Comparison of ENCODE assay signal across 13 mouse cellular contexts in the genomic region with DNA sequence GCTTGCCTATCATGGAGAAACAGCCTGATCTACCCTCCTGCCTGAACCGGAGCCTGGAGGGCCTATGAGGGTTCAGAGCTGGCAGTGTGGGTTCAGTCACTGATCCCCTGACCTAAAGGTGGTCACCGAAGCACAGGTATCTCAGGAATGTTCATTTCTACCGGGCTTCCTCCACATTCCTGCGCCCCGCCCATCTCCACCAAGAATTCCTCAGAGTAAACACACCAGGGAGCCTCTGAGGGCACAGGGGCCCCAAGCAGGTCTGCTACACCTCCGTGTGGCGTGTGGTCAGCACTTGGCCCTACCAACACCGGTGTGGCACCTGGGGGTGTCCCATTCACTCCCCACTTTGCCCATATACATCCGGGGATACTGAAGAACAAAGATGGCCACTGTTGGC. TPM values are rescaled to one million over a fixed set of nuclear protein-coding genes. Genes with fewer than 3 reads are reported as not detected.
DNase-seq lines count a peak whose midpoint lies in the region; ATAC-seq and TF ChIP-seq lines count a peak whose summit lies in the region.
"Had no signal": no experiment of that assay in that cellular context is flagged by ENCODE, and none has a peak within 500 bp of the region (broad histone marks: within the 10 kb centered on the region; RNA-seq: fewer than 3 reads in every experiment).

No protein-coding gene starts in this region.

- TF ChIP-seq CTCF in stomach, postnatal 0 days (IDR thresholded peaks at IDR 0.05; ENCODE audit: low read depth): no peak

- H3K9me3 ChIP-seq in midbrain, embryonic 10.5 days (replicated peaks): no peaks in the 10 kb centered on the region
- H3K9me3 ChIP-seq in midbrain, embryonic 15.5 days: no peaks in the 10 kb centered on the region
- no peaks in the 10 kb centered on the region for H3K9me3 ChIP-seq in intestine, embryonic 16.5 days (ENCODE audit: control insufficient read depth, low read length)
- H3K9me3 ChIP-seq in stomach, postnatal 0 days (ENCODE audit: control insufficient read depth, low read length): no peaks in the 10 kb centered on the region

- TF ChIP-seq EP300 in stomach, postnatal 0 days (optimal IDR thresholded peaks at IDR 0.05): no peak

- H3K4me2 ChIP-seq in midbrain, embryonic 15.5 days: no peak overlapping the region
- H3K4me2 ChIP-seq in intestine, embryonic 16.5 days (ENCODE audit: low read depth, low read length): 0 out of 2 replicates have a peak overlapping the region, but pooled peaks have one; percentile 19
- H3K4me2 ChIP-seq in stomach, postnatal 0 days (replicated peaks; ENCODE audit: low read depth): 0 out of 2 replicates have a peak overlapping the region, but pooled peaks have one; percentile 2

- no peak for ATAC-seq in midbrain, embryonic 15.5 days (replicated peaks)
- peak; percentile 26 for ATAC-seq in intestine, embryonic 16.5 days
- no peak for ATAC-seq in stomach, postnatal 0 days (ENCODE audit: low FRiP score, low TSS enrichment)
- ATAC-seq in CD4-positive, CD25-positive, alpha-beta regulatory T cell, adult 4 months: no peak
- no peak for ATAC-seq in erythroid progenitor cell, adult 5-6 weeks (replicated peaks; ENCODE audit: low FRiP score, poor library complexity, severe bottlenecking)
- ATAC-seq: activated CD4-positive, CD25-positive, alpha-beta regulatory T cell, adult 4 months; hindbrain, postnatal 0 days; liver, postnatal 0 days had no signal

- H3K4me1 ChIP-seq in midbrain, embryonic 10.5 days: peaks cover 64% of the 10 kb centered on the region
- H3K4me1 ChIP-seq in midbrain, embryonic 15.5 days: peaks cover 8% of the 10 kb centered on the region; the same call in 1 of the 2 replicates
- H3K4me1 ChIP-seq in intestine, embryonic 16.5 days (ENCODE audit: control insufficient read depth, insufficient read depth, low read length): peaks cover 75% of the 10 kb centered on the region
- peaks cover 20% of the 10 kb centered on the region for H3K4me1 ChIP-seq in stomach, postnatal 0 days (replicated peaks; ENCODE audit: control insufficient read depth, insufficient read depth)

- 82% methylated on average over 9 of the region's 9 CpGs for WGBS in midbrain, embryonic 10.5 days
- 83% methylated on average over 9 of the region's 9 CpGs for WGBS in midbrain, embryonic 15.5 days
- WGBS in intestine, embryonic 16.5 days: 42% methylated on average over 9 of the region's 9 CpGs
- WGBS in stomach, postnatal 0 days: 37% methylated on average over 9 of the region's 9 CpGs

- H3K9ac ChIP-seq in midbrain, embryonic 15.5 days: no peak overlapping the region
- 0 out of 2 replicates have a peak overlapping the region, but pooled peaks have one; percentile 10 for H3K9ac ChIP-seq in intestine, embryonic 16.5 days (ENCODE audit: low read depth, low read length)
- H3K9ac ChIP-seq in stomach, postnatal 0 days (ENCODE audit: low read length): no peak overlapping the region
- H3K9ac ChIP-seq: liver, postnatal 0 days had no signal

- H3K36me3 ChIP-seq in midbrain, embryonic 10.5 days: 0 out of 2 replicates have a peak, but pooled peaks cover 2% of the 10 kb centered on the region
- H3K36me3 ChIP-seq in midbrain, embryonic 15.5 days (replicated peaks): no peaks in the 10 kb centered on the region
- no peaks in the 10 kb centered on the region for H3K36me3 ChIP-seq in intestine, embryonic 16.5 days (ENCODE audit: control insufficient read depth, insufficient read depth, low read length)
- 0 out of 2 replicates have a peak, but pooled peaks cover 3% of the 10 kb centered on the region for H3K36me3 ChIP-seq in stomach, postnatal 0 days (ENCODE audit: control insufficient read depth, insufficient read depth, low read length)

- no peak for DNase-seq in midbrain, embryonic 10.5 days (ENCODE audit: low spot score)
- peak; percentile 60 to 76 for DNase-seq in kidney, postnatal 25 days
- peak; percentile 55 for DNase-seq in stomach, postnatal 0 days (ENCODE audit: low spot score)
- no peak for DNase-seq in adrenal gland, postnatal 36 days
- DNase-seq: cerebellum, postnatal 14 days; liver, postnatal 0 days; thymus, postnatal 4 days had no signal

- H3K4me3 ChIP-seq in midbrain, embryonic 10.5 days: no peak overlapping the region
- H3K4me3 ChIP-seq in midbrain, embryonic 15.5 days: no peak overlapping the region
- no peak overlapping the region for H3K4me3 ChIP-seq in intestine, embryonic 16.5 days (ENCODE audit: low read length)
- H3K4me3 ChIP-seq in stomach, postnatal 0 days (ENCODE audit: low read depth, low read length): no peak overlapping the region

- peak overlapping the region; percentile 30 for H3K27ac ChIP-seq in midbrain, embryonic 10.5 days (replicated peaks)
- no peak overlapping the region for H3K27ac ChIP-seq in midbrain, embryonic 15.5 days
- peak overlapping the region; percentile 33 for H3K27ac ChIP-seq in intestine, embryonic 16.5 days (ENCODE audit: low read length)
- H3K27ac ChIP-seq in stomach, postnatal 0 days (replicated peaks): no peak overlapping the region
- H3K27ac ChIP-seq: hindbrain, postnatal 0 days had no signal

- H3K27me3 ChIP-seq in midbrain, embryonic 10.5 days (ENCODE audit: low read depth, poor library complexity, severe bottlenecking): peaks cover 35% of the 10 kb centered on the region
- H3K27me3 ChIP-seq in midbrain, embryonic 15.5 days (replicated peaks): peaks cover 20% of the 10 kb centered on the region
- no peaks in the 10 kb centered on the region for H3K27me3 ChIP-seq in intestine, embryonic 16.5 days (replicated peaks; ENCODE audit: control insufficient read depth, insufficient read depth, low read length)
- no peaks in the 10 kb centered on the region for H3K27me3 ChIP-seq in stomach, postnatal 0 days (ENCODE audit: control insufficient read depth, insufficient read depth, low read length)

RNA-seq across cellular contexts. Expression of a gene that starts 5.5 kb away (rescaled TPM):
- 5.3 and 6.4 TPM in 2 replicates for polyA plus RNA-seq in midbrain, embryonic 10.5 days (2016; fragmentation: Nextera tagmentation; extraction: Ambion mirVana)
- 1.6 and 1.7 TPM in 2 replicates for polyA plus RNA-seq in midbrain, embryonic 15.5 days (2015; fragmentation: Nextera tagmentation; extraction: Ambion mirVana)
- polyA plus RNA-seq in intestine, embryonic 16.5 days (2015; fragmentation: Nextera tagmentation; extraction: Ambion mirVana): 26.7 and 29.7 TPM in 2 replicates
- 29.7 and 34.9 TPM in 2 replicates for polyA plus RNA-seq in stomach, postnatal 0 days (2015; fragmentation: Nextera tagmentation; extraction: Ambion mirVana)
- polyA plus RNA-seq in CD4-positive, CD25-positive, alpha-beta regulatory T cell, adult 4 months (2017; shearing (Covaris generic)): 1 to 10 TPM in 1 of 2 experiments, under 1 TPM in 1; 0.30 to 1.4 TPM
- total RNA-seq in adrenal gland, postnatal 36 days (2021): 10 to 100 TPM; 25.7 to 74.5 TPM
- total RNA-seq in erythroid progenitor cell, adult 5-6 weeks (2015; ENCODE audit: low replicate concordance): under 0.01 and 0.42 TPM in 2 replicates
- total RNA-seq in erythroid progenitor cell, adult 5-6 weeks (2017; ENCODE audit: low replicate concordance): 0.13 and 0.15 TPM in 2 replicates

RNA-seq across cellular contexts. Expression of a gene that starts 37.0 kb away (rescaled TPM):
- polyA plus RNA-seq in midbrain, embryonic 10.5 days (2016; fragmentation: Nextera tagmentation; extraction: Ambion mirVana): 409 and 515 TPM in 2 replicates
- polyA plus RNA-seq in midbrain, embryonic 15.5 days (2015; fragmentation: Nextera tagmentation; extraction: Ambion mirVana): 284 and 315 TPM in 2 replicates
- polyA plus RNA-seq in intestine, embryonic 16.5 days (2015; fragmentation: Nextera tagmentation; extraction: Ambion mirVana): 471 and 487 TPM in 2 replicates
- 604 and 680 TPM in 2 replicates for polyA plus RNA-seq in stomach, postnatal 0 days (2015; fragmentation: Nextera tagmentation; extraction: Ambion mirVana)
- 1,000 to 10,000 TPM in 1 of 2 experiments, 100 to 1,000 TPM in 1; 875 to 1,561 TPM for polyA plus RNA-seq in CD4-positive, CD25-positive, alpha-beta regulatory T cell, adult 4 months (2017; shearing (Covaris generic))
- 100 to 1,000 TPM; 736 to 838 TPM for total RNA-seq in adrenal gland, postnatal 36 days (2021)
- total RNA-seq in erythroid progenitor cell, adult 5-6 weeks (2015; ENCODE audit: low replicate concordance): 412 and 611 TPM in 2 replicates
- total RNA-seq in erythroid progenitor cell, adult 5-6 weeks (2017; ENCODE audit: low replicate concordance): 390 and 599 TPM in 2 replicates

RNA-seq across cellular contexts. Expression of a gene that starts 48.9 kb away (rescaled TPM):
- polyA plus RNA-seq in midbrain, embryonic 10.5 days (2016; fragmentation: Nextera tagmentation; extraction: Ambion mirVana): 270 and 277 TPM in 2 replicates
- 205 and 213 TPM in 2 replicates for polyA plus RNA-seq in midbrain, embryonic 15.5 days (2015; fragmentation: Nextera tagmentation; extraction: Ambion mirVana)
- polyA plus RNA-seq in intestine, embryonic 16.5 days (2015; fragmentation: Nextera tagmentation; extraction: Ambion mirVana): 172 and 194 TPM in 2 replicates
- 141 TPM in 2 replicates for polyA plus RNA-seq in stomach, postnatal 0 days (2015; fragmentation: Nextera tagmentation; extraction: Ambion mirVana)
- 100 to 1,000 TPM in 1 of 2 experiments, 10 to 100 TPM in 1; 83.1 to 115 TPM for polyA plus RNA-seq in CD4-positive, CD25-positive, alpha-beta regulatory T cell, adult 4 months (2017; shearing (Covaris generic))
- total RNA-seq in adrenal gland, postnatal 36 days (2021): 100 to 1,000 TPM; 148 to 182 TPM
- total RNA-seq in erythroid progenitor cell, adult 5-6 weeks (2015; ENCODE audit: low replicate concordance): 47.6 and 66.7 TPM in 2 replicates
- total RNA-seq in erythroid progenitor cell, adult 5-6 weeks (2017; ENCODE audit: low replicate concordance): 24.1 and 32.6 TPM in 2 replicates

RNA-seq across cellular contexts. Expression of a gene that starts 53.1 kb away (rescaled TPM):
- 12.1 and 14.0 TPM in 2 replicates for polyA plus RNA-seq in midbrain, embryonic 10.5 days (2016; fragmentation: Nextera tagmentation; extraction: Ambion mirVana)
- polyA plus RNA-seq in midbrain, embryonic 15.5 days (2015; fragmentation: Nextera tagmentation; extraction: Ambion mirVana): 31.3 and 32.0 TPM in 2 replicates
- 2.8 and 4.8 TPM in 2 replicates for polyA plus RNA-seq in intestine, embryonic 16.5 days (2015; fragmentation: Nextera tagmentation; extraction: Ambion mirVana)
- 7.5 and 8.5 TPM in 2 replicates for polyA plus RNA-seq in stomach, postnatal 0 days (2015; fragmentation: Nextera tagmentation; extraction: Ambion mirVana)
- polyA plus RNA-seq in CD4-positive, CD25-positive, alpha-beta regulatory T cell, adult 4 months (2017; shearing (Covaris generic)): 1 to 10 TPM; 5.2 to 8.1 TPM
- total RNA-seq in adrenal gland, postnatal 36 days (2021): 10 to 100 TPM; 14.0 to 14.2 TPM
- total RNA-seq in erythroid progenitor cell, adult 5-6 weeks (2015; ENCODE audit: low replicate concordance): 8.8 and 9.4 TPM in 2 replicates
- total RNA-seq in erythroid progenitor cell, adult 5-6 weeks (2017; ENCODE audit: low replicate concordance): 7.6 and 9.2 TPM in 2 replicates

Comparison
In these comparisons a context has a peak if more than half of its experiments do, and no peak if none do; other contexts are left out.
1. H3K27ac ChIP-seq: peak in midbrain, embryonic 10.5 days (single experiment) and intestine, embryonic 16.5 days (single experiment); none in midbrain, embryonic 15.5 days (single experiment) and stomach, postnatal 0 days (single experiment).
2. DNase-seq: peak in kidney, postnatal 25 days (2 of 2) and stomach, postnatal 0 days (single experiment); none in midbrain, embryonic 10.5 days (single experiment) and adrenal gland, postnatal 36 days (0 of 2).